Mouse (Mus musculus): ENCODE measurements around the gene Syn3.
"Not testable (repeated sequence)": the region's sequence is repeated elsewhere in the genome, so short reads cannot be mapped to it uniquely, and the experiment has no call there.

Gene Syn3

DNA sequence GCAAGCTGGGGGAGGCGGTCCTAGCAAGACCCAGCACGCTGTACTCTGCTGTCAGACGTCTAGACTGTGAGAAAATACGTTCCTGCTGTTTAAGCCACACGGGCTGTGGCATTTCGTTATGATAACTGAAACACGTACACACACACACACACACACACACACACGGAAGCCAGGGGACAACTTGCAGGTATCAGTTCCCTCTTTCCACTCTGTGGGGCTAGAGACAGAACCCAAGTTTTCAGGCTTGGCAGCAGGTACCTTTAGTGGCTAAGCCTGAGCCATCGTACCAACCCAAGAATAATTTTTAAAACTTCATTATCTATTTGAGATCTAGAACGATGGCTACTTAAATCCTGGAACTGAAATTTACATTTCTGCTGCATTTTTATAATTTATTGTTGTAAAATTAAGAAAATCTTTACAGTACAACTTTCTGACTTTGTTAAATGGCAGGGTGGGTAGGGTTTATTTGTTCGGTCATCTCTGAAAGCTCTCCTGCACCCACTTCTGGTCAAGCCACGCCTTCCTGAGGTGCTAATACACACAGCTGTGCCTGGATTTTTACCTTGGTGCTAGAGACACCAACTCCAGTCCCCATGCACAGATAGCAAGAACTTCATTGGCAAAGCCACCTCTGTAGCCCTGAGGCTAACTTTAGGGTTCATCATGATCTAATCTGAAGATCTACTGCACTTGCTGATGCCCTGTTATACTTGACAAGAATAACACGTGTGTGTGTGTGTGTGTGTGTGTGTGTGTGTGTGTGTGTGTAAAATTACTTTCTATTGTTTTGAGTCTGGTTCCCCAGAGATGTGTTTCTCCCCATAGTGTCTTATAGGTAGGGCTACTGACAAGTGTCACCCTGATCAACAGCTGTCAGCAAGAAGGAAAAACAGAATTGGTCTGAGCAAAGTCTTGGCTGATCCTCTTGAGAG, 29.8 kb downstream of the Syn3 start:
- DNase-seq (ENCODE audit: low spot score in 2 of 2): no peak

DNA sequence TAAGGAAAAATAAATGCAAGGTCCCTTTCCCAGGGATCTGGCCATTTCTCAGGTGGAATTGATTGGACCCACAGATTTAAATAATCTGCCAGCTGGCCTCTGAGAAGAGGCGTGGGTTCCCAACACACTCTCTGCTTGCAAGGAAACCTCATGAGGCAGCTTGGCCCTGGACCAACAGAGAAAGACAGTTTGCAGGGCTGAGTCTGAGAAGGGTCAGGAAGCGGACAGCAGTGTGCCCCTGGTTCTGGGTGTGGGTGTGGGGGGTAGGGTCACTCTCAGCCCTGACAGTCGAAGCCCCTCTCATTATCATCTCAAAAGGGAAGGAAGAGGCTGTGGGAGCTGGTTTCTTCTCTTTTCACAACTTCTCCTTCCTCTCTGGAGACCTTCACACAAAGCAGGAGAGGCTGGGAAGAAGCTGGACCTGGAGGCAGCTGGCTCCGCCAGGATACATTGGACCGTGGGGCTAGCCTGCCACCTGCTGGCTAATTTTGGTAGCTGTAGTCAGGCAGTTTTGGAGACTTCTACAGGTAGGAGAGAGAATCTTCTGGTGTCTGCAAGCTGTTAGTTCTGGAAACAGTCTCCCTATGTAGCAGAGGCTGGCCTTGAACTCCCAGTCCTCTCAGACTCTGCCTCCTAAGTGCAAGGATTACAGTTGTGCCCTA, 35.0 kb downstream of the Syn3 start:
- DNase-seq (ENCODE audit: low spot score in 2 of 2): peak in 1 of 2 experiments; percentile 43

DNA sequence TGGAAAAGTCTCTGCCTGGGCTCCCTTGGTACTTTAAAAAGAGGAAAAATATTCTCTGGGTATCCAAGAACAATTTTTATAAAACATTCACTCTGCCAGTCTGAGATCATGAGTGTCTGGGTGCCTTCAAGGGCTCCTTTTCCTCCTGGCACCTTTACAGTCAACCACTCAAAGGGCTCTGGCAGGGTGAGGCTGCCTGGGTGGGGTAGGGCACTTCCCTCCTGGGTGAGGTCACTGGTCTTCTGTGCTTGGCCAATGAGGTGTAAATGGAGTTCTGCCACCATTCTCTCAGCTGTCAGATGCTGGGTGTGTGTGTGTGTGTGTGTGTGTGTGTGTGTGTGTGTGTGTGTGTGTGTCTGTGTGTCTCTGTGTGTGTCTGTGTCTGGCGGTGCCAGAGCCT, 39.1 kb downstream of the Syn3 start:
- DNase-seq (ENCODE audit: low spot score in 2 of 2): no peak

DNA sequence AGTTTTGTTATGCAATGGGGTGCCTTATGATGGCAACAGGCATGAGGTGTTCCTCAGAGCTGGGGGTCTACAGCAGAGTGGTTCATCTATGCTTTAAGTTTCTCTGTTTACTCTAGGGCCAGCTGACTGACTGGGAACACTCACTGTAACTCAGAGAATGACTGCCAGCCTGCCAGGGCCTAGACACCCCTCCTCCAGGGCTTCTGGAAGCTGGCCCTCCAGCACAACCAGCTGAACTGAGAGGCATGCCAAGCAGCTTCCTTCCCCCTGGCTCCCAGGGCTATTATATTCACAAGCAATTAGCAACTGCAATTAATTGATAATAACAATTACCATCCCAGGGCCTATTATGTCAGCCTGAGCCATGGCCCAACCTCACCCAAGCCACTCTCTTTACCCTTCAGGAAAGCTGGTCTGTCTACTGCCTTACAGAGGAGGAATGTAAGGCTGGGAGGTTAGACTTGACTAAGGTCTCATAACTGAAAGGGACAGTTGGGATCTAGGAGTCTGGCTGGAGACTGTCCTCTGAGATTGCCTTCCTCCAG, 41.0 kb downstream of the Syn3 start:
- no peak for DNase-seq (ENCODE audit: low spot score in 2 of 2)

DNA sequence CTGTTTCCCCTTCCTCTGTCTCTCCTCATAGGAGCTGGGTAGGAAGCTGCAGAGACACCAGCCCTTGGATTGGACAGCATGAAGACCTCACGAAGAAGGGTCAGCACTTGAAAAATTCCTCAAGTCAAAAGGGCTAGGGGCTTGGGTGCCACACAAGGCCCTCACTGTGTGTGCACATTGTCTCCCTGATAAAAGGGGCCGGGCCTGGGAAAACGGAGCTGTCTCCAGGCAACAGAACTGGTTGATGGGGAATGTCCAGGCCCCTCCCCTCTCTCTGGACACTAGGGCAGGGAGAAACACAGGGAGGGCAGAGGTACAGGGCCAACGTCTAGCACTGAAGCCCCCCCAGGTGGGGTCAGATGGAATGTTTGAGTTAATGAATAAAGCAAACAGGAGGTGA, 41.5 kb downstream of the Syn3 start:
- DNase-seq (ENCODE audit: low spot score in 2 of 2): no peak

DNA sequence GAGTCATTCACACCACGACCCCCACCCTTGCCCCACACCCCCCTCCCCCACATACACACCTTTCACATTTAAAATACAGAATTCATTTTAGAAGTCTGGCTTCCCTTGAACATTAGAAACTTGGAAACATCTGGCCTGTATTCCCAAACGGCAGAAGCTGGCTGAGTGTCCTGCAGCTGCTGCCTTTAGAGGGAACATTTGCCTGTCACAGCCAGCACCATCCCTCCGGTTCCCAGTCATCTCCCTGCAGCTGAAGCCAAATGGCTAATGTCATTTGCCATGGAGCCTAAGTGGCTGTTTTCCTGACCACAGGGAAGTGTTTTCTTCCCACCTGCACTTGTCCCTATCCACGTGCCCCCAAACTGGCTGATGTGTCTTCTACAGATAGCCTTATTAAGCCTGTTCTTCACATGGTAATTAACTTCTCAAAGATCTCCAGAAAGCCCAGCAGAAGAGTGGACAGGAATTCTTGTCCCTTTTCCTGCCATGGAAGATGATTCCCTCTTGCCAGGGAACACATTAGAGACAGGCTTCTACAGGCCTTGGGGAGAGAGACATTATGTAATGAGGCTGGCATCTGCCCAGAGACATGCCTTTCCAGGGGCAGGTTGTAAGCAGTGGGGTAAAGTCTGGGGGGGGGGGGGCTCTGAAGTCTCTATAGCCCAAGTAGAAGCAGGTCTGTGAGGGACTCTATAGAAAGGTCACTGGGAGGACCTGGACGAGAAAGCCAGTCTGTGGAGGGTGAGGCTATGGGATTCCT, 43.2 kb downstream of the Syn3 start:
- no peak for DNase-seq (ENCODE audit: low spot score in 2 of 2)

DNA sequence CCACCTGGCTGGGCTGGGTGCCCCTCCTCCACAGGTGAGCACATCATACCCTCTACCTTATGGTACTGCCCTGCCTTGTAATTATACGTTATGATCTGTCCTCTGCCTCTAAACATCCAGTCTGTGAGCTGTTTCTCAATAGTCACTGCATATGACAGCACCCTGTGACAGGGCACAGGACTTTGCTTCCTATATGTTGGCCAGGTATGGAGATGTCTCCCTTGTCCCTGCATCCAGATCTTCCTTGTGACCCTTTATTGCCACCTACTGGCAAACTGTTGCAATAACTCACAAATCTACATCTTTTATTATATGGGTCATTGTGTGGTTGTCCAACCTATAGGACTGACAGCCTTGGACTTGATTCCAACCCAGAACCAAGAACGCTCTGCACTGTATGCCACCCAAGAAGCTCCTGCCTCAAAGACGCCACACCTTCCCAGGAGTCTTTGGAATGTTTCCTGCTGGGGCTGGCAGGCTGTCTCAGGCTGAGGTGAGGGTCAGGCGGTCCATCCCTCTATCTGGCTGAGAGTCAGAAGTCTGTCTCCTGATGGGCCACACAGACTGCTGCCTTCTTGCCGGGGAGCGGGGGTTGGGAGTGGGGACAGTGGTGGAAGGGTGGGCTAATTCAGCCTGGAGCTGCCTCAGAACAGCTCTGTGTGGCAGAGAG, 46.2 kb downstream of the Syn3 start:
- no peak for DNase-seq (ENCODE audit: low spot score in 2 of 2)

DNA sequence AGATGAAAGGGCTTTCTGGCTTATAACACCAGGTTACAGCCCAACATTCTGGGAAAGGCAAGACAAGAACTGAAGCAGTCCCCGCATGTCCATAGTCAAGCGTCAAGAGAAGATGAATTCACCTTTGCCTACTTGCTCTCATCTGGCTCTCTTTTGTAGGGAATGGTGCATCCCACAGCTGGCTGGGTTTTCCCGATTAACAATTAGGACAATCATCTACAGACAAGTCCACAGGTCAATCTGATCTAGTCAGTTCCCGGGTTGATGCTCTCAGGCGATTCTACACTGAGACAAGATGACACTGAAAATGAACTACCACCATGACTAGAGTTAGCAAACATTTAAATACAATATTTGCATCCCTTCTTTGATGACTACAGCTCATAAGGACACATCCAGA, 47.4 kb downstream of the Syn3 start:
- DNase-seq (ENCODE audit: low spot score in 2 of 2): no peak

DNA sequence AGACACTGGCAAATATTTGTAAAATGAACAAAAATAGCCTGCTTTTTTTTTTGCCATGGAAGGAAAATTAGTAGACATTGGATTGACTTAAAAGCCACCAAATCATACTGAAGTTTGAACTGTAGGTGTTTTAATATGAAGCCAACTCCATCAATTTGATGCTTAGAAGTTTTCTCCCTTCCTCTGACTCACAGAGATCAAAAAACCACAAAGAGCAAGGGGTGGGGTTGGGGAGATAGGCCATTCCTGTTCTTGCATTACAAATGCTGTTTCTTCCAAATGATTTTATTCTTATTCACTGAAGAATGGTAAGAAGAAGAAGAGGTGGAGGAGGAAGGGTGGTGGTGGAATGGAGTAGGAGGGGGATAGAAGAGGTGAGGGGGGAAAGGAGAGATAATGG, 52.0 kb downstream of the Syn3 start:
- no peak for DNase-seq (ENCODE audit: low spot score in 2 of 2)

DNA sequence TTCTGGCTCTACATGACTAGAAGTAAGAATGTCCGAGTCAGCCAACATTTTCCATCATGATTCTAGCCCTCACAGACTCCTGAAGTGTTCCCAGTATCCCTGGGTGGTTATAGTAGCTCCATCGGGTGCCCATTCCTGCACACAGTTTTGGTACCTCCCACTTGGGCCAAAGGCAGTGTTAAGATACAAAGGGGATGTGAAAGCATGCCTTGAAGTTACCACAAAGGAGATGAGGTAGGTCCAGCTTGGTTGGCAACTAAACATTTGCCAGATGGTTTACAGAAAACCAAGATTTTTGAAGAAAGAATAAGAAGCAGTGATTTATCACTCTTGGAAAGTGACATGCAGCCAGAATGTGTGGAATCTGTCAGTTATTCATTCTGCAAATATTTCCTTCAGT, 53.5 kb downstream of the Syn3 start:
- no peak for DNase-seq (ENCODE audit: low spot score in 2 of 2)

DNA sequence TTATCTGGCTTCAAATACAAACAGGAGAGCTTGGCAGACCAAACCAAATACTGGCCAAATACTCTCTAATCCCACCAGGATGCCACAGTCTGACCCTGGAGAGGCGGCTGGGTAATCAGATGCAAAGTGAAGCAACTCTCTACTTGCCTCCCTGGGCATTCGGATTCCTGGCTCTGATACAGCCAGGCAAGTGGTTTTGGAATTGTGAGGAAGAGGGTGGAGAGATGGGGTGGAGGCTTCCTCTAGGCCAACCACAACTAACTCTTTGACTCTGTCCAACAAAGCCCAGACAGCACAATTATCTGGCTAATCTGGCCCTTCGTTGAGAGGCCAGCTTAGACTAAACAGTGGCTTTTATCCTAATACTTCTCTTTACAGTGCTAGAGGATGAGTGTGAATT, 54.0 kb downstream of the Syn3 start:
- no peak for DNase-seq (ENCODE audit: low spot score in 2 of 2)

DNA sequence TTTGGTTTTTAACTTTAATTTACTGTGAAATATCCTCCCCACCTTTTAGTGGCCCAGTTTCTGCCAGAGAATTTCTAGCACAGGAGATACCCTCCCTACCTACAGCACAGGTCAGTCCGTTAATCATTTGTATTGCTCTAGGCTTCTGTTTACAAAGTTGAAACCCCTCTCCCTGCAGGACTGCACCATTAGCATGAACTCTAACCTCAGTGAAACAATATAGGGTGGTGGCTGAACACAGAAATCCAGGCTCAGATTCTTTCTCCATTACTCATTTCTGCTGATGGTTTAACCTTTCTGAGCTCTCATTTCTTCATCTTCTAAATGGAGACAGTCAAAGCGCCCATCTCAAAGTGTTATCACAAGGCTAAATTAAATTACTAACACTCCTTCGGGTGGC, 56.9 kb downstream of the Syn3 start:
- no peak for DNase-seq (ENCODE audit: low spot score in 2 of 2)

DNA sequence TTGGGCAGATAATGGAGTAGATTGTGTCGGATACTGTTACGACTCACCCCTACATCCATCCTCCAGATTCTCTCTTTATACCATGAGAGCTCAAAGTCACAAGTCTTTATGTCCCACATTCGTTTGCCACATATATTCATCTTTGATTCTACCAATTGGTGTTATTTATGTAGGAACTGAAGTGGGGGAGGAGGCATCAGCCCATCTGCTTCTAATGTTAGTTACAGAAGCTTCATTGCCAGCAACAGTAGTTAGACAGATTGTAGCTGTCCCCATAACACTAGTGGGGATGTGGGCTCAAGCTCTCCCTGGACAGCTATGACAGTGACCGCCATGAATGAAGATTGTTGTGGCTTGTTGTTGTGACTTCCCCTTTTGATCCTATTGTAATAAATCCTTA, 59.1 kb downstream of the Syn3 start:
- DNase-seq (ENCODE audit: low spot score in 2 of 2): no peak

DNA sequence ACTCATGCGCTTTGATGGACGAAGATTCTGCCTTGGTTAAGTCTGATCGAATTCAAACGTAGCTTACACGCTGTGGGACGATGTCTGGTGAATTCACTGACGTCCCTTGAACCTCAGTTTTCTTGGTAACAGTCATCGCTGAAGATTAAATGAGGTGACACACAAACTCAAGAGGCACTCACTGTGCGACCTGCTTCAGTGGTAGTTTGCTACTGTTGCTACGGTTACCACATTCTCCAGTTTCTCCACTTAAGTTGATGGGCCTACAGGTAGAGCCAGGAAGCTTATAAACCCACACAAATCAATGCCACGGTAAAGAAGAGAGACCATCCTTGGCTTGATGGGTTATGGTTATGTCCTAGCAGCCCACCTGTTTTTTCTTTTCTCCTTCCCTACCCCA, 61.4 kb downstream of the Syn3 start:
- no peak for DNase-seq (ENCODE audit: low spot score in 2 of 2)

DNA sequence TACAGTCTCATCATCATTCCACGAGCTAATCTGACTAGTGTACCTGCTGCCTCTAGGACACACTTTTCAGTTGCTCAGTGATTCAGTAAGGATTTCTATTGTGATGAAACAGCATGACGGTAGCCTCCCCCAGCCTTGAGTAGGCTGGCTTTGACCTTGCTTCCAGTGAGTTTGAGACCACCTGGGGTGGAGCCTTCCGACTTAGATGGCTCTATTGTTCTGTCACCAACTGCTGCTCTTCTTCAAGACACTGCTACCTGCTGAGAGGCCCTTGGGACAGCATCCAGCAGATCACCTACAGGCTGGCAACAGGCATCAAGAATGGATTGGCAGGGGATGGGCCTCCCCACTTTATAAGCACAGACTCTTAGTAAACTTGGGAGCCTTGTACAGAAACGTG, 63.7 kb downstream of the Syn3 start:
- DNase-seq (ENCODE audit: low spot score in 2 of 2): not testable (repeated sequence)

DNA sequence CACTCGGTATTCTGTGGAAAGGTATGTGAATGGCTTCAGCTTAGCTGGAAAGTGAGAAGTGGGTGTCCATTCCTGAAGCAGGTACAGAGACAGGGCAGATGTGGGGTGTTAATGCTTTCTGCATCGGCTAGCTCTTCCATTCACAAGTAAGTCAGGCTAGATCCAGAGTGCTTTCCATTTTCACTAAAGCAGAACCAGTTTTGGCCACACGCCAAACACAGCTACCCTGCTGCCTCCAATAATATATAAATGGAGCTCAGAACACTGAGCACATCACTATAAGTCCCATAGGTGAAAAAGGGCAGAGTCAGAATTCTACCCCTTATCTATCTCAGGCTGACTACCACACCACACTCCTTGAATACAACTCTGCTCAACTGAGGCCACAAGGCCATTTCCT, 69.0 kb downstream of the Syn3 start:
- DNase-seq (ENCODE audit: low spot score in 2 of 2): no peak

DNA sequence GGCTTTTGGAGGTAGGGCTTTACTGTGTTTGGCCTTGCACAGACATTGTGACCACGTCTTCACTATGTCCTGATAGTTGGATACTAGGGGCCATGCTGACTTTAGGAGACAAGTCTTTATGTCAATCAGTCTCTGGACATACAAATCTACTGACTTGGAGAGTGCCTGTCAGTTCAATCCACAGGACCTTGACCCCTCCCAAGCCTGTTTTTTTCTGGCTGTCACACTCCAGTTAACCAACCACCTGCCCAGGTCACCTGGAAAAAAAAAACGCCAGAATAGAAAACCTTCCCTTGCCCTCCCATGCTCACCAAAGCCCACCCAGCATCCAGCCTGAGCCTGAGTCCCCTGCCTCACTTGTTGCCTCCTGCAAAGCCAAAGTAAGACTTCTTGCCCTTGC, 70.7 kb downstream of the Syn3 start:
- no peak for DNase-seq (ENCODE audit: low spot score in 2 of 2)

DNA sequence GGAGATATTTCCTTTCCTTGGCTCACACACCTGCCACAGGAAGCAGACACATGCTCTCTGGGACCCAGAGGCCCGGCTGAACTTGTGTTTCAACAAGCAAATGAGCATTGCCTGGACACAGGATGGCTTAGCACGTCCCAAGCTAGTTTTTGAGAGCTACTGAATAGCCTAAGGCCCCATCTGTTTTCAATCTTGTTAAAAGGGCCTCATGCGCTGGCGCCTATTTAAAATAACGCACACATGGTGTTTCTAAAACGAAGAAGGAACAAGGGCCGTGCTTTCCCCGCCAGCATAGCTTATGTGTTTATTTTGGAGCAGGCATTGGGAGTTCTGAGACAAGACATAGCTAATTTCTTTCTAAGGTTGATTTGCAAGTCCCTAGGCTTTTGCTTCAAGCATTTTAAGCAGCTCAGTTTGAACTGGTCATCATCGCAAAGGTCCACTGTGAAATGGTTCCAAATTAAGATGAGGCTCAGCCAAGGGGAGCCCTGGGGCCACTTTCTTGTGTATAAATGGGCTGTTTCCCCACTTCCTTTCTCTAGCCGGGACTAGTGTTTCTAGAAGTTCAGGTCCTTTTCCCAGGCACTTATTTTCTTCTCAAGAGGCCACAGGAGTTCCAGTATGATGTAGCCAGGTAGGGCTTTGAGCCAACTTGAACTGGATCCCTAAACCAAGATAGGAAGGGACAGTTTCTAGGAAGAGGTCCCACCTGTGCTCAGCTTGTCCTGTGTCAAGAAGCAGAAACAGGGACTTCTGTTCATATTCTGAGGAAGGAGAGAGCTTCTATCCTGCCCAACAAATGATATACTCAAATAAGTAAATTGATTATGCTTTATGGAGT, 72.8 kb downstream of the Syn3 start:
- no peak for DNase-seq (ENCODE audit: low spot score in 2 of 2)

DNA sequence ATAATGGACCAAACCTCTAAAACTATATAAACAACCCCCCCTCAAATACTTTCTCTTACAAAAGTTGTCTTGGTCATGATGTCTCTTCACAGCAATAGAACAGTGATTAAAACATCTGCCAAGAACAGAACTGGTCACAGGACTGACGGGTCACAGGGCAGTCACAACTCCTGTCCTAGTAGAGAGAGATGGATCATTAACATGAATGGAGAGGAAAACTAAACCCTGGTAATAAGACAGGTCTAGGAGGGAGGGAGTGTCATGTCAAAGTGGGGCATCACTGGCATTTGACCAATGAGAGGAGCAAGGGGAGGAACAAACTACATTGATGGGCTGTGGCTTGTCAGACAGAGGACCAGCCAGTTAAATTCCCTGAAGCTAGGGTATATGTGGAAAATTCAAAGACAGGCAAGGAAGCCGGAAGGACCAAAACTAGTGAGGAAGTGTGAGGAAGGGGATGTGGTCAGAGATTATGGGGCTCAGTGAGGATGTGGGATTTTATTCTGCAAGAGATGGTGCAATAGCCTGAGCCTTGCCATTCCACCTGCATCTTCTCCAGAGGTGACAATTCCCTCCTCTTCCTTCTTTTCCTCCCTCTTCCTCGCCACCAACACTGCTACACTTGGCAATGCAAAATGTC, 76.8 kb downstream of the Syn3 start:
- DNase-seq (ENCODE audit: low spot score in 2 of 2): no peak

DNA sequence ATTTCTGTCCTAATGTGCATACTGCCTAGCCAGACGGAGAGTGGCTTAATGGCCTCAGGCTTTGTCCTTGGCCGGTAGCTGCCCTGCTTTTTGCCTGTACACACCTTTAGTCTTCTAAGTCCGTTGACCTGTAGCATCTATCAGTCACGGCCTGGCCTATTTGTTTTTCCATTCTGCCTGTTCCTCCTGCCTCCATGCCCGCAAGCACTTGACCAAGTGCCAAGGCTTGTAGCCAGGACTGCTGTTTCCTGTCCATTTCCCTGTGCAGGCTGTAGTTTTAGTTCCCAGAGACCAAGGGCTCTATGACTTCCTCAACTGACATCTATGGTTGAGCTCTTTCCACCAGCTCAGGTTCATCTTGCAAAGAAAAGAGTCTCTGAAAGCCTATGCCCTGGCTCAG, 79.8 kb downstream of the Syn3 start:
- no peak for DNase-seq (ENCODE audit: low spot score in 2 of 2)

Measured in spleen, postnatal 14 days (tissue).